Mouse (Mus musculus) heart, embryonic 14.5 days (tissue): ENCODE measurements around the gene Tbc1d10b. TPM values are rescaled to one million over a fixed set of nuclear protein-coding genes. Genes with fewer than 3 reads are reported as not detected.
A peak's percentile ranks its signal among the peaks of the same experiment; 100 is the strongest.

Experiments
- ATAC-seq: fragments of 200-750 bp; cut with Nextera tagmentation; 2 replicates; pipeline ENCODE4 v1.8.0; 2017; ENCODE audit warnings: low read depth, moderate TSS enrichment; ENCODE audit not compliant: insufficient number of reproducible peaks, insufficient read depth, low FRiP score
- H3K27ac ChIP-seq, 2 experiments: fragments of 200-500 bp in 1 of 2; fragments of 300-500 bp in 1 of 2; sonication (generic) in 1 of 2; replicated peaks in 1 of 2; 2 replicates each; pipeline ENCODE4 v1.5.1; 2012 to 2014; ENCODE audit warnings: low read depth in 2 of 2, low read length in 2 of 2, control low read depth in 1 of 2, mild to moderate bottlenecking in 1 of 2, mixed read lengths in 1 of 2; ENCODE audit not compliant: control insufficient read depth in 1 of 2, insufficient read depth in 1 of 2
- H3K27me3 ChIP-seq: fragments of 300-500 bp; sonication (generic); 2 replicates; pipeline ENCODE4 v1.6.1; 2014; ENCODE audit warnings: mild to moderate bottlenecking, low read length, control low read depth; ENCODE audit not compliant: control insufficient read depth, insufficient read depth
- H3K36me3 ChIP-seq: fragments of 300-500 bp; sonication (generic); 2 replicates; pipeline ENCODE4 v1.6.1; 2014; ENCODE audit warnings: mild to moderate bottlenecking, control low read depth, low read length, mixed read lengths; ENCODE audit not compliant: control insufficient read depth, insufficient read depth
- H3K4me1 ChIP-seq, 2 experiments: fragments of 200-500 bp in 1 of 2; fragments of 300-500 bp in 1 of 2; sonication (generic) in 1 of 2; 2 replicates each; pipeline ENCODE4 v1.6.1; 2012 to 2014; ENCODE audit warnings: low read length in 2 of 2, control low read depth in 1 of 2, mixed read lengths in 1 of 2; ENCODE audit not compliant: control insufficient read depth in 2 of 2, insufficient read depth in 2 of 2
- H3K4me2 ChIP-seq: fragments of 300-500 bp; sonication (generic); 2 replicates; pipeline ENCODE4 v1.6.1; 2014; ENCODE audit warnings: mild to moderate bottlenecking, low read length
- H3K4me3 ChIP-seq, 2 experiments: fragments of 200-500 bp in 1 of 2; fragments of 300-500 bp in 1 of 2; sonication (generic) in 1 of 2; 2 replicates each; pipeline ENCODE4 v1.5.1; 2012 to 2014; ENCODE audit warnings: low read length in 2 of 2, mild to moderate bottlenecking in 2 of 2, control low read depth in 1 of 2, low read depth in 1 of 2, moderate library complexity in 1 of 2; ENCODE audit not compliant: control insufficient read depth in 1 of 2, insufficient read depth in 1 of 2
- H3K9ac ChIP-seq: fragments of 300-500 bp; sonication (generic); 2 replicates; pipeline ENCODE4 v1.6.1; 2014; ENCODE audit warnings: mild to moderate bottlenecking, low read length
- H3K9me3 ChIP-seq: fragments of 300-500 bp; sonication (generic); 2 replicates; pipeline ENCODE4 v1.6.1; 2016; ENCODE audit warnings: low read length, control low read depth; ENCODE audit not compliant: control insufficient read depth
- WGBS: fragments of 180-500 bp; shearing (Covaris S2); extraction: QIAGEN DNeasy Blood & Tissue Kit; methylation state at CpG from one replicate; pipeline ENCODE4 v1.1.7; 2014; 5-methylcytosine and 5-hydroxymethylcytosine counted together
- polyA plus RNA-seq: library from polyadenylated mRNA; unstranded; fragments of >200 nt; fragmentation: Nextera tagmentation; extraction: Ambion mirVana; gene quantifications from 2 replicates; pipeline ENCODE4 v1.2.1, GENCODE M21; 2014

Tbc1d10b gene
- polyA plus RNA-seq, 1 experiment from 2014 or later = 20.2 TPM

DNA sequence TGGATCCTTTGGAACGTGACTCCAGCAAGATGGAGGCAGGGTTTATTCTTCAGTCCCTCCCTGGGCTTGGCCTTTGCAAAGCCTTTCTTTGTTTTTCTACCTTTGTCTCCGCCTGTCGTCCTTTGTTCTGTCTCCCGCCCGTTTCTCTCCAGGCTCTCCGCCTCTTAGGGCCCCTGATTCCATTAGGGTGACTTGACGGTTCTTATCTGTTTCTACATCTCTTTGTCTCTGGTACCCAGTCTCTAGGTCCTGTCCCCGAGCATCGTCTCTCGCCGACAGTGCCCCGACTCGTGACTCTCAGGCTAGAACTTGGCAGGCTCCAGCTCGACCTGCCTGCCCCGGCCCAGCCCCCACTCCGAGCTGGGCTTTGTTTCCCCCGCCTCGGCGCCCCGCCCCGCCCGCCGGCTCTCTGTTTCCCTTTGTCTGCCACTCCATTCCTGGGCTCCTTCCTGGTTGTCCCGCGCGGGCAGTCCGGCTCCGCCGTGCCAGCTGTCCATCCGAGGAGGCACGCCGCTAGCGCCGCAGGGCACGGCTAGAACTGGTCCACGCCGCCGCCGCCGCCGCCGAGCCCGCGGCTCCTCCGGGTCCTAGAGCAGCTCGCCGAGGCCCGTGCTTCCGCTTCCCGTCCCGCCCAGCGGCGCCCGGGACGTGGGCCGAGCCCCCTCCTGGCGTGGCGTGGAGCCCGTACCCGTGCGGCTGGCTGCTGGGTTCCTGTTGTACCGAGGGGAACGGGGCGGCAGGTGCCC lies 24.5 kb upstream of the Tbc1d10b start, which contains the start of the genes Zfp553 and Sept1:
TSS of gene Zfp553 (plus strand) at position 440 of the 746 bp plus-strand sequence.
TSS of gene Sept1 (minus strand) at position 509 of the 746 bp plus-strand sequence.
- Histone ChIP-seq H3K9me3 (no peaks in the 10 kb centered on the region), H3K27me3 (no peaks in the 10 kb centered on the region), H3K27ac (peak within 1 kb of the TSS; percentile 97 to 99), H3K9ac (peak within 1 kb of the TSS; percentile 97), H3K4me2 (peak within 1 kb of the TSS; percentile 84), H3K36me3 (peaks cover 51% of the 10 kb centered on the region), H3K4me1 (peaks cover 10 to 26% of the 10 kb centered on the region in 2 experiments), H3K4me3 (peak within 1 kb of the TSS; percentile 89 to 99)
- WGBS = under 1% methylated on average over 61 of the region's 64 CpGs
- ATAC-seq = peak; percentile 87

DNA sequence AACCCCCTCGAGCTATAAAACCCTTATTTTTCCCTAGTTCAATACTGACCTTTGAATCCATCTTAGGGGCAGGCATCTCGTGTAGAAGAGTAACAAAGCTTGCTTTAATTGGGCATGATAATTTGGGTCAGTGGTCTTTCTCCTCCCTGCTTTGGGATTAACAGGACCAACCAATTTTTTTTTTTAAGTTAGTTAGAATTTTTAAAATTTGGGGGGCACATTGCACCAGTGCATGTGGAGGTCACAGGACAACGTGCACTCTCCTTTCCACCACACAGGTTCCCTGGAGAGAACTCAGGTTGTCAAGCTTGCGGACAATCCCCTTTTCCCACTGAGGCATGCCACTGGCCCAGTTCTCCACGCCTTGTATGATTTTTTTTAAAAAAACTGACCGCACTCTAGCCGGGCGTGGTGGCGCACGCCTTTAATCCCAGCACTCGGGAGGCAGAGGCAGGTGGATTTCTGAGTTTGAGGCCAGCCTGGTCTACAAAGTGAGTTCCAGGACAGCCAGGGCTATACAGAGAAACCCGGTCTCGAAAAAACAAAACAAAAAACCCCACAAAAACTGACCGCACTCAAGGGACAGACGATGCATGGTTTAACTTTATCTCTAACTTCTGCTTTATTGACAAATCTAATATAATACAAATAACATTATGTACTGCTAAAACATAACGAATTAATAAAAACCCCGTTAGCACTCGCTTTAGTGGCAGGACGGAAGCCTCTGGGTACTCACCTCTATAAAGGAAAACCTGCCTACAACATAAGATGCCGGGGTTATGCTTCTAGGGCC lies 23.8 kb upstream of the Tbc1d10b start:
- ATAC-seq = no peak
- no peaks in the 10 kb centered on the region for H3K9me3 ChIP-seq
- 5% methylated on average over 20 of the region's 20 CpGs for WGBS
- peak overlapping the region; percentile 89 to 99 for H3K4me3 ChIP-seq
- H3K27ac ChIP-seq = peak overlapping the region; percentile 97 to 99
- peak overlapping the region; percentile 84 for H3K4me2 ChIP-seq
- no peaks in the 10 kb centered on the region for H3K27me3 ChIP-seq
- H3K36me3 ChIP-seq = peaks cover 43% of the 10 kb centered on the region
- H3K4me1 ChIP-seq = peaks cover 10 to 26% of the 10 kb centered on the region in 2 experiments
- H3K9ac ChIP-seq = peak overlapping the region; percentile 97

- H3K27ac ChIP-seq = peak overlapping the region in 1 of 2 experiments; percentile 97; a peak in 2 of 4 replicates
- peak overlapping the region; percentile 84 for H3K4me2 ChIP-seq
- H3K4me1 ChIP-seq = peaks cover 10 to 26% of the 10 kb centered on the region in 2 experiments
- peak overlapping the region; percentile 97 for H3K9ac ChIP-seq
- H3K4me3 ChIP-seq = peak overlapping the region; percentile 89 to 99
- no peak for ATAC-seq
- WGBS = 61% methylated on average over 3 of the region's 3 CpGs
- peaks cover 37% of the 10 kb centered on the region for H3K36me3 ChIP-seq
- no peaks in the 10 kb centered on the region for H3K9me3 ChIP-seq
- H3K27me3 ChIP-seq = no peaks in the 10 kb centered on the region
Observed at GRCm38 (mm10) chr7:127231376-127231775, 23.1 kb upstream of the Tbc1d10b start.

DNA sequence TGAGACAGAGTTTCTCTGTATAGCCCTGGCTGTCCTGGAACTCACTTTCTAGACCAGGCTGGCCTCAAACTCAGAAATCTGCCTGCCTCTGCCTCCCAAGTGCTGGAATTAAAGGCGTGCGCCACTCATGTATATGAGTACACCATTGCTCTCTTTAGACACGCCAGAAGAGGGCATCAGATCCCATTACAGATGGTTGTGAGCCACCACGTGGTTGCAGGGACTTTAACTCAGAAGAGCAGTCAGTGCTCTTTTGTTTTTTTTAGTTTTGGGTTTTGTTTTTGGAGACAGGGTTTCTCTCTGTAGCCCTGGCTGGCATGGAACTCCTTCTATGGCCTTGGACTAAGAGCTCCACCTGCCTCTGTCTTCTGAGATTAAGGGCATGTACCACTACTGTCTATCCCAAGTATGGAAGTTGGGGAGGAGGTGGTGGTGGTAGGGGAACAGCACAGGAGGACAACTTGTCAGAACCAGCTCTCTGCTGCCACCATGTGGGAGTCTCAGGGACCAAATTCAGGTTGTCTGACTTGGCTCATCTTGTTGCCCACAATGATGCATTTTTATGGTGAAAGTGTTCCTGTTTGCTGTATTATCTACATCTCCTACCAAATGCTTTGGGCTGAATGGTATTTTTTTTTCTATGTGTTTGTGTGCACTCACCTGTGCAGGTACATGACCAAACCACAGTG lies 20.5 kb upstream of the Tbc1d10b start:
- Histone ChIP-seq H3K4me3 (no peak overlapping the region), H3K27me3 (no peaks in the 10 kb centered on the region), H3K27ac (no peak overlapping the region), H3K4me1 (peaks cover 10 to 20% of the 10 kb centered on the region in 2 experiments), H3K36me3 (peaks cover 20% of the 10 kb centered on the region), H3K9ac (no peak overlapping the region), H3K9me3 (no peaks in the 10 kb centered on the region), H3K4me2 (no peak overlapping the region)
- no peak for ATAC-seq
- WGBS = 61% methylated on average over 4 of the region's 4 CpGs

- Histone ChIP-seq H3K4me3 (no peak overlapping the region), H3K4me1 (peaks cover 0 to 6% of the 10 kb centered on the region in 2 experiments; a peak in 2 of 4 replicates), H3K27me3 (no peaks in the 10 kb centered on the region), H3K4me2 (no peak overlapping the region), H3K36me3 (peaks cover 11% of the 10 kb centered on the region), H3K27ac (no peak overlapping the region), H3K9ac (no peak overlapping the region), H3K9me3 (no peaks in the 10 kb centered on the region)
- no peak for ATAC-seq
- WGBS = 69% methylated on average over 11 of the region's 11 CpGs
Observed at GRCm38 (mm10) chr7:127225147-127225995, 17.1 kb upstream of the Tbc1d10b start.

- 88% methylated on average over 6 of the region's 6 CpGs for WGBS
- Histone ChIP-seq H3K27me3 (no peaks in the 10 kb centered on the region), H3K27ac (no peak overlapping the region), H3K9ac (no peak overlapping the region), H3K4me2 (no peak overlapping the region), H3K4me1 (no peaks in the 10 kb centered on the region; a peak in 2 of 4 replicates), H3K36me3 (peaks cover 5% of the 10 kb centered on the region; the same call in 1 of the 2 replicates), H3K9me3 (no peaks in the 10 kb centered on the region), H3K4me3 (no peak overlapping the region)
- ATAC-seq = no peak
Observed at GRCm38 (mm10) chr7:127224616-127225015, 16.3 kb upstream of the Tbc1d10b start.
